ENCODE assay signal across 13 mouse cellular contexts in the genomic region with DNA sequence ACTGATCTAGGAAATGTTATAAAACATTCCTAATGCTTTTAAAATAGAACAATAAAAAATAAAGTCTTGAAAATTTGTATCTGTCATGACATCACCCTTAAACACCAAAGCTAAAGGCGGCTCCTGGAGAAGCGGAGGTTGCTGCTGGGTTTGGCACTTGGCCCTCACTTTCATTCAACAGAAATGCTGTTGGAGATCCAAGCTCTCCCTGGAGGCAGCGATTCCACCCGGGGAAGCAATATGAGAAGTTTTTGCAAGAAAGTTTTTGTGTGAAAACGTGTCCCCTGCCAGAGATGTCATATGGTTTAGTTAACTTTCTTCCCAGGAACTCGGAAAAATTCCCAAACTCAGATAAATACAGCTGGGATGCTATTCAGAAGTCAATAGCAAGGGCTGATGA. TPM values are rescaled to one million over a fixed set of nuclear protein-coding genes. Genes with fewer than 3 reads are reported as not detected.
DNase-seq lines count a peak whose midpoint lies in the region; ATAC-seq lines count a peak whose summit lies in the region.
"Had no signal": no experiment of that assay in that cellular context is flagged by ENCODE, and none has a peak within 500 bp of the region (broad histone marks: within the 10 kb centered on the region; RNA-seq: fewer than 3 reads in every experiment).

No protein-coding gene starts in this region.

- H3K36me3 ChIP-seq in heart, embryonic 12.5 days: no peaks in the 10 kb centered on the region
- no peaks in the 10 kb centered on the region for H3K36me3 ChIP-seq in neural tube, embryonic 13.5 days
- H3K36me3 ChIP-seq in neural tube, embryonic 15.5 days: no peaks in the 10 kb centered on the region
- H3K36me3 ChIP-seq: forebrain, embryonic 10.5 days; hindbrain, embryonic 15.5 days had no signal

- no peak overlapping the region for H3K4me2 ChIP-seq in heart, embryonic 12.5 days
- no peak overlapping the region for H3K4me2 ChIP-seq in neural tube, embryonic 13.5 days
- no peak overlapping the region for H3K4me2 ChIP-seq in neural tube, embryonic 15.5 days
- H3K4me2 ChIP-seq: hindbrain, embryonic 15.5 days had no signal

- ATAC-seq in heart, embryonic 12.5 days (ENCODE audit: insufficient number of reproducible peaks, low FRiP score): no peak
- ATAC-seq in neural tube, embryonic 13.5 days (ENCODE audit: low read depth): no peak
- ATAC-seq in neural tube, embryonic 15.5 days (ENCODE audit: low FRiP score): no peak

- DNase-seq in heart, adult 18-20 months: peak; percentile 62 to 85
- no peak for DNase-seq in neural tube, embryonic 10.5 days (ENCODE audit: extremely low spot score, low spot score)
- peak; percentile 75 for DNase-seq in gastrocnemius, postnatal 25 days
- DNase-seq in retina, embryonic 14.5 days (ENCODE audit: low spot score): no peak
- DNase-seq in thymus, postnatal 10 days (ENCODE audit: low spot score in 2 of 2): no peak
- DNase-seq: adrenal gland, adult 8-10 months; cerebellum, postnatal 36 days had no signal

- WGBS in heart, embryonic 12.5 days: 71% methylated on average over 6 of the region's 6 CpGs
- 66% methylated on average over 6 of the region's 6 CpGs for WGBS in neural tube, embryonic 13.5 days
- WGBS in neural tube, embryonic 15.5 days: 70% methylated on average over 6 of the region's 6 CpGs

- no peak overlapping the region for H3K9ac ChIP-seq in heart, embryonic 12.5 days
- H3K9ac ChIP-seq in neural tube, embryonic 13.5 days: no peak overlapping the region
- no peak overlapping the region for H3K9ac ChIP-seq in neural tube, embryonic 15.5 days (replicated peaks)
- H3K9ac ChIP-seq: hindbrain, embryonic 15.5 days had no signal

- peaks cover 3% of the 10 kb centered on the region; the same call in 1 of the 2 replicates for H3K4me1 ChIP-seq in heart, embryonic 12.5 days (replicated peaks)
- H3K4me1 ChIP-seq in neural tube, embryonic 13.5 days (replicated peaks): peaks cover 26% of the 10 kb centered on the region
- peaks cover 13% of the 10 kb centered on the region for H3K4me1 ChIP-seq in neural tube, embryonic 15.5 days
- H3K4me1 ChIP-seq: hindbrain, embryonic 15.5 days had no signal

- no peaks in the 10 kb centered on the region for H3K27me3 ChIP-seq in heart, embryonic 12.5 days (replicated peaks)
- no peaks in the 10 kb centered on the region for H3K27me3 ChIP-seq in neural tube, embryonic 13.5 days
- H3K27me3 ChIP-seq in neural tube, embryonic 15.5 days (replicated peaks): no peaks in the 10 kb centered on the region
- H3K27me3 ChIP-seq: hindbrain, embryonic 15.5 days had no signal

- H3K9me3 ChIP-seq in heart, embryonic 12.5 days (replicated peaks): 0 out of 2 replicates have a peak, but pooled peaks cover 6% of the 10 kb centered on the region
- no peaks in the 10 kb centered on the region for H3K9me3 ChIP-seq in neural tube, embryonic 13.5 days
- no peaks in the 10 kb centered on the region for H3K9me3 ChIP-seq in neural tube, embryonic 15.5 days (replicated peaks)
- H3K9me3 ChIP-seq: forebrain, embryonic 10.5 days; hindbrain, embryonic 15.5 days had no signal

- H3K27ac ChIP-seq in heart, embryonic 12.5 days (ENCODE audit: poor library complexity, severe bottlenecking): no peak overlapping the region
- peak overlapping the region; percentile 59 for H3K27ac ChIP-seq in neural tube, embryonic 13.5 days (replicated peaks)
- H3K27ac ChIP-seq in neural tube, embryonic 15.5 days (replicated peaks): peak overlapping the region; percentile 2
- H3K27ac ChIP-seq: forebrain, embryonic 10.5 days had no signal

- H3K4me3 ChIP-seq in heart, embryonic 12.5 days: no peak overlapping the region
- H3K4me3 ChIP-seq in neural tube, embryonic 13.5 days: no peak overlapping the region
- H3K4me3 ChIP-seq in neural tube, embryonic 15.5 days (replicated peaks): no peak overlapping the region
- H3K4me3 ChIP-seq: forebrain, embryonic 10.5 days; hindbrain, embryonic 15.5 days; myocyte had no signal

RNA-seq across cellular contexts. Expression of a gene that starts 51.5 kb away (rescaled TPM):
- total RNA-seq in heart, adult 18-20 months (2021): 10 to 100 TPM; 22.1 to 24.5 TPM
- polyA plus RNA-seq in heart, embryonic 12.5 days (2016; fragmentation: Nextera tagmentation; extraction: Ambion mirVana): 25.0 and 25.8 TPM in 2 replicates
- 28.8 and 31.8 TPM in 2 replicates for polyA plus RNA-seq in neural tube, embryonic 13.5 days (2015; fragmentation: Nextera tagmentation; extraction: Ambion mirVana)
- 10 to 100 TPM; 12.4 to 15.0 TPM for total RNA-seq in gastrocnemius, postnatal 25 days (2021)
- polyA plus RNA-seq in neural tube, embryonic 15.5 days (2015; fragmentation: Nextera tagmentation; extraction: Ambion mirVana): 22.0 and 22.3 TPM in 2 replicates

Comparison
In these comparisons a context has a peak if more than half of its experiments do, and no peak if none do; other contexts are left out.
1. DNase-seq: peak in heart, adult 18-20 months (2 of 2) and gastrocnemius, postnatal 25 days (single experiment); none in neural tube, embryonic 10.5 days (single experiment), retina, embryonic 14.5 days (single experiment) and thymus, postnatal 10 days (0 of 2).